Mouse (Mus musculus) limb, embryonic 14.5 days (tissue): Measurements from ENCODE around the gene Gypa. TPM values are rescaled to one million over a fixed set of nuclear protein-coding genes. Genes with fewer than 3 reads are reported as not detected.

ENCODE experiments used
- ATAC-seq: fragments of 200-750 bp; cut with Nextera tagmentation; 2 replicates; pipeline ENCODE4 v1.8.0; 2017; ENCODE audit warnings: low read depth, moderate number of reproducible peaks, moderate TSS enrichment; ENCODE audit not compliant: low FRiP score
- DNase-seq: peaks from one replicate; pipeline ENCODE4 v3.0.0-alpha.2; 2015; ENCODE audit warnings: low spot score
- H3K27ac ChIP-seq: fragments of 300-500 bp; sonication (generic); replicated peaks from 2 replicates; pipeline ENCODE4 v1.5.1; 2014; ENCODE audit warnings: low read depth, mild to moderate bottlenecking, low read length, moderate library complexity, mixed read lengths
- H3K27me3 ChIP-seq: fragments of 300-500 bp; sonication (generic); 2 replicates; pipeline ENCODE4 v1.6.1; 2014; ENCODE audit warnings: low read length, mixed read lengths; ENCODE audit not compliant: control insufficient read depth, insufficient read depth
- H3K36me3 ChIP-seq: fragments of 300-500 bp; sonication (generic); 2 replicates; pipeline ENCODE4 v1.6.1; 2014; ENCODE audit warnings: mild to moderate bottlenecking, low read length, moderate library complexity, mixed read lengths; ENCODE audit not compliant: control insufficient read depth, insufficient read depth
- H3K4me1 ChIP-seq: fragments of 300-500 bp; sonication (generic); 2 replicates; pipeline ENCODE4 v1.6.1; 2014; ENCODE audit warnings: antibody characterized with exemption, low read length, mixed read lengths; ENCODE audit not compliant: control insufficient read depth, insufficient read depth
- H3K4me2 ChIP-seq: fragments of 300-500 bp; sonication (generic); replicated peaks from 2 replicates; pipeline ENCODE4 v1.6.1; 2014; ENCODE audit warnings: low read depth, mild to moderate bottlenecking, low read length, moderate library complexity; ENCODE audit not compliant: severe bottlenecking
- H3K4me3 ChIP-seq: fragments of 300-500 bp; sonication (generic); replicated peaks from 2 replicates; pipeline ENCODE4 v1.5.1; 2014; ENCODE audit warnings: low read length
- H3K9ac ChIP-seq: fragments of 300-500 bp; sonication (generic); 2 replicates; pipeline ENCODE4 v1.6.1; 2014; ENCODE audit warnings: mild to moderate bottlenecking, low read depth, low read length, moderate library complexity; ENCODE audit not compliant: severe bottlenecking
- H3K9me3 ChIP-seq: fragments of 300-500 bp; sonication (generic); 2 replicates; pipeline ENCODE4 v1.6.1; 2016; ENCODE audit warnings: low read length; ENCODE audit not compliant: control insufficient read depth
- POLR2A ChIP-seq: fragments of 200-500 bp; IDR thresholded peaks from 2 replicates; pipeline ENCODE4 v1.8.0; 2012; ENCODE audit warnings: inconsistent platforms, mild to moderate bottlenecking, moderate library complexity, borderline replicate concordance; ENCODE audit not compliant: insufficient read depth, insufficient read length; ENCODE audit errors: extremely low read depth
- WGBS: fragments of 180-500 bp; shearing (Covaris S2); extraction: QIAGEN DNeasy Blood & Tissue Kit; methylation state at CpG from one replicate; pipeline ENCODE4 v1.1.7; 2014; 5-methylcytosine and 5-hydroxymethylcytosine counted together
- polyA plus RNA-seq, 2 experiments: library from polyadenylated mRNA; depleted of rRNA in 1 of 2; stranded (reverse) in 1 of 2; unstranded in 1 of 2; fragments of >200 nt; fragmentation: Nextera tagmentation in 1 of 2; extraction: Ambion mirVana in 1 of 2; gene quantifications; 2 replicates each; pipeline versions ENCODE4 v1.2.1 to v1.2.3; 2012 to 2014

The Gypa gene
- polyA plus RNA-seq (2012; rRNA removed) (1.8 and 2.6 TPM in 2 replicates), polyA plus RNA-seq (2014; fragmentation: Nextera tagmentation; extraction: Ambion mirVana) (2.8 and 6.2 TPM in 2 replicates)

GRCm38 (mm10) chr8:80493523-80494345 is at the start of gene Gypa:
TSS of gene Gypa (plus strand) at chr8:80493781.
- H3K4me3 ChIP-seq, result peak within 1 kb of the TSS; percentile 47
- 28% methylated on average over 14 of the region's 14 CpGs for WGBS
- no peak within 1 kb of the TSS for H3K27ac ChIP-seq
- H3K9me3 ChIP-seq, result no peaks in the 10 kb centered on the region
- no peaks in the 10 kb centered on the region for H3K36me3 ChIP-seq
- ATAC-seq (no peak), DNase-seq (no peak)
- peak within 1 kb of the TSS; percentile 64 for H3K4me2 ChIP-seq
- peak within 1 kb of the TSS; percentile 50 for H3K9ac ChIP-seq
- no peaks in the 10 kb centered on the region for H3K4me1 ChIP-seq
- H3K27me3 ChIP-seq, result no peaks in the 10 kb centered on the region
- TF ChIP-seq POLR2A, result no peak

GRCm38 (mm10) chr8:80444534-80445072 is 49.0 kb upstream of the Gypa start:
- no peak for TF ChIP-seq POLR2A
- Histone ChIP-seq H3K27ac (no peak overlapping the region), H3K36me3 (no peaks in the 10 kb centered on the region), H3K4me2 (no peak overlapping the region), H3K9ac (no peak overlapping the region), H3K9me3 (no peaks in the 10 kb centered on the region), H3K27me3 (no peaks in the 10 kb centered on the region), H3K4me1 (no peaks in the 10 kb centered on the region), H3K4me3 (no peak overlapping the region)
- WGBS, result 71% methylated on average over 4 of the region's 4 CpGs
- ATAC-seq (no peak), DNase-seq (no peak)

DNA sequence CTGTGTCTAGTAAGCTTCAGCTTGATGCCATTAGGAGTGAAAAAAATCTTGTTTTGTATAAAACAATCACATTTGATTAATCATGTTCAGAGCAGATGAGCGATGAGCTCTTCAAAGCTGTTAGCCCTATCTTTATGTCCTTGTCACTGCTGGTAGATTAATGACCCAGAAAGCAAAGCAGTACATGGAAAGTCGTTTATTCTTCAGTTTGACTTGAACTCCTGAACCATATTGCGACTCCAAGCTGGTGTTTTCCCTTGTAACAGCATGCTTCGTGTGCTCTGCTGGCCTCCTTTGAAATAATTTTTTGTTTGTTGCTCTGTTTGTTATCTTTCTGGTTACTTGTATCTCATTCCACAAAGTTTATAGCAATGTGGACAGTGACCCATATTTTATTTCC is 46.4 kb upstream of the Gypa start:
- Histone ChIP-seq H3K36me3 (no peaks in the 10 kb centered on the region), H3K4me1 (no peaks in the 10 kb centered on the region), H3K27me3 (no peaks in the 10 kb centered on the region), H3K27ac (no peak overlapping the region), H3K9me3 (no peaks in the 10 kb centered on the region), H3K4me3 (no peak overlapping the region), H3K9ac (no peak overlapping the region), H3K4me2 (no peak overlapping the region)
- 73% methylated on average over 4 of the region's 4 CpGs for WGBS
- ATAC-seq (no peak), DNase-seq (no peak)
- no peak for TF ChIP-seq POLR2A

- ATAC-seq, result no peak
Measured at GRCm38 (mm10) chr8:80451938-80452690, 41.5 kb upstream of the Gypa start.

DNA sequence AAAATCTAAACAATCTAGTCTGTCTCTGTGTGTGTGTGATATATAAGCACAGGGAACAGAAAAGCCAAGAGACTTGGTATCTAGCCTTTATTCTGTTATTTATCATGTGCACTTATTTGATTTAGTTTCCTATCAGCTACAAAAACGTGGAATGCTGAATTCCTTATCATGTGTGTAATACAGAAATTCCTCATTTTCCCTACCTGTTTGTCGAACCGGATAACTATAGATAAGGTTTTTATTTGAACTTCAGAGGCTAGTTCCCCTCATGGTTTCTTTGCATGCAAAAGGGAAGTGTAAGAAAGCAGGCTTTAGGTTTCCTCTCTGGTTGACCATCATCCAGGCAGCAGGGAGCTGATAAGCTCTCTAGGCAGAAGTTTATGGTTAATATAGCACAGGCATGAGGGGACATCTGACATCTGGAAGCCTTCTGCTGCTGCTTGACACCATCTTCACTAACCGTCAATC is 30.1 kb upstream of the Gypa start:
- H3K4me3 ChIP-seq, result no peak overlapping the region
- ATAC-seq, result no peak
- H3K4me1 ChIP-seq, result no peaks in the 10 kb centered on the region

More at GRCm38 (mm10) chr8:80451938-80452690, 41.5 kb upstream of the Gypa start:
- TF ChIP-seq POLR2A, result no peak
- DNase-seq, result no peak
- WGBS, result 49% methylated on average over 19 of the region's 19 CpGs
- Histone ChIP-seq H3K4me2 (no peak overlapping the region), H3K9me3 (no peaks in the 10 kb centered on the region), H3K4me1 (no peaks in the 10 kb centered on the region), H3K36me3 (no peaks in the 10 kb centered on the region), H3K4me3 (no peak overlapping the region), H3K9ac (0 out of 2 replicates have a peak overlapping the region, but pooled peaks have one; percentile 0), H3K27ac (no peak overlapping the region), H3K27me3 (no peaks in the 10 kb centered on the region)

More for the DNA sequence above, 30.1 kb upstream of the Gypa start:
- H3K27me3 ChIP-seq, result no peaks in the 10 kb centered on the region
- H3K9ac ChIP-seq, result no peak overlapping the region
- no peak for TF ChIP-seq POLR2A
- H3K36me3 ChIP-seq, result no peaks in the 10 kb centered on the region
- WGBS, result 69% methylated on average over 4 of the region's 4 CpGs
- no peak overlapping the region for H3K4me2 ChIP-seq
- H3K9me3 ChIP-seq, result no peaks in the 10 kb centered on the region
- no peak for DNase-seq
- H3K27ac ChIP-seq, result no peak overlapping the region
